Mouse (Mus musculus) midbrain, embryonic 16.5 days (tissue): ENCODE results near the gene Pnmal1. TPM values are rescaled to one million over a fixed set of nuclear protein-coding genes. Genes with fewer than 3 reads are reported as not detected.

ENCODE experiments used
- ATAC-seq: fragments of 200-750 bp; cut with Nextera tagmentation; 2 replicates; pipeline ENCODE4 v1.8.0; 2017; ENCODE audit warnings: moderate TSS enrichment
- H3K27ac ChIP-seq: fragments of 300-500 bp; sonication (generic); 2 replicates; pipeline ENCODE4 v1.5.1; 2014; ENCODE audit warnings: mild to moderate bottlenecking, low read length, mixed read lengths
- H3K27me3 ChIP-seq: fragments of 300-500 bp; sonication (generic); 2 replicates; pipeline ENCODE4 v1.6.1; 2014; ENCODE audit warnings: low read depth, low read length, mixed read lengths; ENCODE audit not compliant: control insufficient read depth, insufficient read depth
- H3K36me3 ChIP-seq: fragments of 300-500 bp; sonication (generic); 2 replicates; pipeline ENCODE4 v1.6.1; 2014; ENCODE audit warnings: mild to moderate bottlenecking, low read length, moderate library complexity, mixed read lengths; ENCODE audit not compliant: control insufficient read depth, insufficient read depth
- H3K4me1 ChIP-seq: fragments of 300-500 bp; sonication (generic); 2 replicates; pipeline ENCODE4 v1.6.1; 2014; ENCODE audit warnings: mild to moderate bottlenecking, low read length, mixed read lengths; ENCODE audit not compliant: control insufficient read depth, insufficient read depth
- H3K4me2 ChIP-seq: fragments of 300-500 bp; sonication (generic); 2 replicates; pipeline ENCODE4 v1.6.1; 2014; ENCODE audit warnings: mild to moderate bottlenecking, low read length, mixed read lengths
- H3K4me3 ChIP-seq: fragments of 300-500 bp; sonication (generic); 2 replicates; pipeline ENCODE4 v1.5.1; 2014; ENCODE audit warnings: low read depth, mild to moderate bottlenecking, low read length, moderate library complexity, mixed read lengths
- H3K9ac ChIP-seq: fragments of 300-500 bp; sonication (generic); 2 replicates; pipeline ENCODE4 v1.6.1; 2014; ENCODE audit warnings: low read depth, low read length, mixed read lengths
- H3K9me3 ChIP-seq: fragments of 300-500 bp; sonication (generic); replicated peaks from 2 replicates; pipeline ENCODE4 v1.6.1; 2014; ENCODE audit warnings: mild to moderate bottlenecking, low read length, mixed read lengths; ENCODE audit not compliant: control insufficient read depth, poor library complexity, severe bottlenecking
- WGBS: fragments of 180-500 bp; shearing (Covaris S2); extraction: QIAGEN DNeasy Blood & Tissue Kit; methylation state at CpG from one replicate; pipeline ENCODE4 v1.1.7; 2014; 5-methylcytosine and 5-hydroxymethylcytosine counted together
- polyA plus RNA-seq: library from polyadenylated mRNA; unstranded; fragments of >200 nt; fragmentation: Nextera tagmentation; extraction: Ambion mirVana; gene quantifications from 2 replicates; pipeline ENCODE4 v1.2.1, GENCODE M21; 2015

Pnmal1 gene
- polyA plus RNA-seq, 1 experiment from 2014 or later = 83.1 TPM

GRCm38 (mm10) chr7:16938117-16938791, 21.2 kb upstream of the Pnmal1 start:
- H3K27ac ChIP-seq = peak overlapping the region; percentile 86
- H3K4me2 ChIP-seq = peak overlapping the region; percentile 35
- ATAC-seq = peak; percentile 88
- no peaks in the 10 kb centered on the region for H3K9me3 ChIP-seq
- no peaks in the 10 kb centered on the region for H3K36me3 ChIP-seq
- peaks cover 52% of the 10 kb centered on the region for H3K4me1 ChIP-seq
- peak overlapping the region; percentile 1; the same call in 1 of the 2 replicates for H3K4me3 ChIP-seq
- no peaks in the 10 kb centered on the region for H3K27me3 ChIP-seq
- WGBS = 58% methylated on average over 17 of the region's 17 CpGs
- 0 out of 2 replicates have a peak overlapping the region, but pooled peaks have one; percentile 11 for H3K9ac ChIP-seq

GRCm38 (mm10) chr7:16940292-16940691, 19.2 kb upstream of the Pnmal1 start:
- no peaks in the 10 kb centered on the region for H3K27me3 ChIP-seq
- H3K36me3 ChIP-seq = no peaks in the 10 kb centered on the region
- no peak overlapping the region for H3K4me3 ChIP-seq
- WGBS = 31% methylated on average over 7 of the region's 7 CpGs
- H3K9me3 ChIP-seq = no peaks in the 10 kb centered on the region
- 0 out of 2 replicates have a peak overlapping the region, but pooled peaks have one; percentile 39 for H3K9ac ChIP-seq
- no peak overlapping the region for H3K4me2 ChIP-seq
- H3K4me1 ChIP-seq = peaks cover 55% of the 10 kb centered on the region
- no peak for ATAC-seq
- peak overlapping the region; percentile 65 for H3K27ac ChIP-seq

GRCm38 (mm10) chr7:16942861-16943260, 16.6 kb upstream of the Pnmal1 start:
- ATAC-seq = no peak
- 20% methylated on average over 4 of the region's 4 CpGs for WGBS
- Histone ChIP-seq H3K9ac (no peak overlapping the region), H3K4me3 (no peak overlapping the region), H3K27ac (peak overlapping the region; percentile 98), H3K9me3 (no peaks in the 10 kb centered on the region), H3K36me3 (no peaks in the 10 kb centered on the region), H3K4me2 (peak overlapping the region; percentile 14; the same call in 1 of the 2 replicates), H3K27me3 (no peaks in the 10 kb centered on the region), H3K4me1 (peaks cover 54% of the 10 kb centered on the region)

GRCm38 (mm10) chr7:16944061-16944807, 15.2 kb upstream of the Pnmal1 start, which contains the start of gene Pnmal2:
Gene Pnmal2 (plus strand): TSS chr7:16944682.
- peaks cover 57% of the 10 kb centered on the region for H3K4me1 ChIP-seq
- peak within 1 kb of the TSS; percentile 78 for H3K4me2 ChIP-seq
- H3K36me3 ChIP-seq = no peaks in the 10 kb centered on the region
- peak within 1 kb of the TSS; percentile 98 for H3K27ac ChIP-seq
- H3K4me3 ChIP-seq = peak within 1 kb of the TSS; percentile 78
- H3K9me3 ChIP-seq = no peaks in the 10 kb centered on the region
- ATAC-seq = peak; percentile 88
- no peaks in the 10 kb centered on the region for H3K27me3 ChIP-seq
- H3K9ac ChIP-seq = peak within 1 kb of the TSS; percentile 96
- WGBS = 8% methylated on average over 36 of the region's 36 CpGs

- no peaks in the 10 kb centered on the region for H3K27me3 ChIP-seq
- peak overlapping the region; percentile 96 for H3K9ac ChIP-seq
- H3K4me1 ChIP-seq = peaks cover 57% of the 10 kb centered on the region
- no peaks in the 10 kb centered on the region for H3K9me3 ChIP-seq
- peak overlapping the region; percentile 98 for H3K27ac ChIP-seq
- H3K4me3 ChIP-seq = peak overlapping the region; percentile 78
- H3K36me3 ChIP-seq = no peaks in the 10 kb centered on the region
- WGBS = under 1% methylated on average over 22 of the region's 22 CpGs
- peak; percentile 12 for ATAC-seq
- peak overlapping the region; percentile 78 for H3K4me2 ChIP-seq
Measured at GRCm38 (mm10) chr7:16944808-16945315, 14.6 kb upstream of the Pnmal1 start.

GRCm38 (mm10) chr7:16945419-16945818, 14.1 kb upstream of the Pnmal1 start:
- Histone ChIP-seq H3K4me1 (peaks cover 57% of the 10 kb centered on the region), H3K9me3 (no peaks in the 10 kb centered on the region), H3K4me3 (peak overlapping the region; percentile 78), H3K36me3 (no peaks in the 10 kb centered on the region), H3K9ac (peak overlapping the region; percentile 96), H3K4me2 (peak overlapping the region; percentile 78), H3K27me3 (no peaks in the 10 kb centered on the region), H3K27ac (peak overlapping the region; percentile 98)
- no peak for ATAC-seq
- 9% methylated on average over 17 of the region's 17 CpGs for WGBS

GRCm38 (mm10) chr7:16946441-16947348, 12.8 kb upstream of the Pnmal1 start:
- WGBS = 3% methylated on average over 49 of the region's 53 CpGs
- peak overlapping the region; percentile 98 for H3K27ac ChIP-seq
- ATAC-seq = no peak
- no peaks in the 10 kb centered on the region for H3K36me3 ChIP-seq
- peak overlapping the region; percentile 96 for H3K9ac ChIP-seq
- peaks cover 53% of the 10 kb centered on the region for H3K4me1 ChIP-seq
- H3K4me3 ChIP-seq = peak overlapping the region; percentile 78
- H3K4me2 ChIP-seq = peak overlapping the region; percentile 78
- no peaks in the 10 kb centered on the region for H3K27me3 ChIP-seq
- H3K9me3 ChIP-seq = no peaks in the 10 kb centered on the region

GRCm38 (mm10) chr7:16947349-16947895, 12.1 kb upstream of the Pnmal1 start:
- Histone ChIP-seq H3K4me2 (peak overlapping the region; percentile 78), H3K9me3 (no peaks in the 10 kb centered on the region), H3K4me3 (peak overlapping the region; percentile 78), H3K9ac (peak overlapping the region; percentile 96), H3K36me3 (no peaks in the 10 kb centered on the region), H3K27me3 (no peaks in the 10 kb centered on the region), H3K27ac (peak overlapping the region; percentile 98), H3K4me1 (peaks cover 53% of the 10 kb centered on the region)
- WGBS = 8% methylated on average over 22 of the region's 22 CpGs
- ATAC-seq = no peak
